ENCODE assay signal across 9 mouse cellular contexts in the genomic region with DNA sequence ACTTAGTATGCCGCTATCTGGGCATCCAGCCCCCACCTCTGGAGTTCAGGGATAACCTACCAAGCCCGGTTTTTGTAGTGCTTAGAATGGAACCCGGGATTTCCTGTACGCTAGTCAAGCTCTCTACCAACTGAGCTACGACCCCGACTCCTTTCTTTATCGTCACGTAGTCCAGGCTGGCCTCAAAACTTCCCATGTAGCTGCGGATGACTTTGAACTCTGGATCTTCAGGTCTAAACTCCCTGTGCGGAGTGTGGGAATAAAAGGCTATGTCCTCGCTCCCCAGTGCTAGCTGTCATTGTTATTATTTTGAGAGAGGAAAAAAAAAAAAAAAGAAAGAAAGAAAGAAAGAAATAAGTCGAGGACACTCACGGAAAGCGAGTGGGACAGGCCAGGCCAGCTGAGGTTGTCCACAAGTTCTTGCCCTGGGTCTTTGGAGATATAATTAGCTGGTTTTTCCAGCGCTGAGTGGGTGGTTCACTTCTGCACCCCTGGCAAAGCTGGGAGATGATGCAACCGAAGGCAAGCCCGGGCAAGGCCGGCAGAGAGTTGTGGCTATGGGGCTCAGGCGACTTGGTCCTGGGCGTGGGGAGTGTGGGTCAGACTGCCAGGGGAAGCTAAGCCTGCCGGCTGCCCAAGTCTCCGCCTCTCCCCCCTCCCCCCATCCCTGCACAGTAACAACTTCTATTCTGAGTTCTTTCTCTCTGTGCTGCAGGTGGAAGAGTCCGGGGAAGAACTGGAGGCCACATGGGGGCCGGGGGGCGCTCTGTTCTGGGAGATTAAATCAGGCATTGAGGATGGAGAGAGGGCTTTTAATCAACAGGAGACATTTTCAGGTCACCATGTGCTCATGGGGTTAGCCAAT. TPM values are rescaled to one million over a fixed set of nuclear protein-coding genes. Genes with fewer than 3 reads are reported as not detected.
DNase-seq lines count a peak whose midpoint lies in the region; ATAC-seq and TF ChIP-seq lines count a peak whose summit lies in the region.
"Had no signal": no experiment of that assay in that cellular context is flagged by ENCODE, and none has a peak within 500 bp of the region (broad histone marks: within the 10 kb centered on the region; RNA-seq: fewer than 3 reads in every experiment).

No protein-coding gene starts in this region.

- peak overlapping the region; percentile 88 for H3K9ac ChIP-seq in MEL (ENCODE audit: control insufficient read depth, low read depth, low read length, poor library complexity, severe bottlenecking)
- peak overlapping the region; percentile 41; the same call in 1 of the 2 replicates for H3K9ac ChIP-seq in embryonic facial prominence, embryonic 13.5 days
- H3K9ac ChIP-seq in heart, embryonic 13.5 days, result peak overlapping the region; percentile 67

- no peaks in the 10 kb centered on the region for H3K4me1 ChIP-seq in cerebellum, adult 2 months (ENCODE audit: control insufficient read depth, insufficient read depth, low read length)
- H3K4me1 ChIP-seq in MEL (ENCODE audit: control insufficient read depth in 1 of 2, insufficient read depth in 2 of 2, low read length in 2 of 2), result peaks cover 12 to 23% of the 10 kb centered on the region in 2 experiments
- H3K4me1 ChIP-seq in embryonic facial prominence, embryonic 13.5 days, result peaks cover 31% of the 10 kb centered on the region
- H3K4me1 ChIP-seq in heart, embryonic 13.5 days, result peaks cover 48% of the 10 kb centered on the region

- peaks cover 5% of the 10 kb centered on the region; the same call in 1 of the 2 replicates for H3K79me2 ChIP-seq in MEL (ENCODE audit: control insufficient read depth, insufficient read depth, low read length, poor library complexity)

- no peak for TF ChIP-seq POLR2A in cerebellum, adult 2 months (IDR thresholded peaks at IDR 0.05; ENCODE audit: borderline replicate concordance, insufficient read depth, low read length)
- TF ChIP-seq POLR2A in MEL (IDR thresholded peaks at IDR 0.05; ENCODE audit: control insufficient read depth in 1 of 2, insufficient read depth in 1 of 2, low read depth in 1 of 2, low read length in 2 of 2, poor library complexity in 1 of 2), result peak; percentile 15 to 61; a peak in 3 of 4 replicates

- TF ChIP-seq RAD21 in MEL (IDR thresholded peaks at IDR 0.05; ENCODE audit: low read depth, low read length), result no peak

- TF ChIP-seq CTCF in cerebellum, adult 2 months (IDR thresholded peaks at IDR 0.05; ENCODE audit: borderline replicate concordance, insufficient read depth, low read depth, low read length), result no peak
- TF ChIP-seq CTCF in MEL (IDR thresholded peaks at IDR 0.05 in 2 of 3, conservative IDR thresholded peaks at IDR 0.05 in 1 of 3; ENCODE audit: control insufficient read depth in 1 of 3, insufficient read depth in 1 of 3, low read depth in 2 of 3, low read length in 3 of 3, poor library complexity in 1 of 3, severe bottlenecking in 1 of 3), result no peak

- no peak for DNase-seq in cerebellum, adult 2 months
- no peak for DNase-seq in cerebellum, adult 9-11 months
- DNase-seq in MEL (ENCODE audit: low read depth, low spot score), result peak; percentile 90
- peak; percentile 44 for DNase-seq in kidney, postnatal 14 days
- peak; percentile 43 for DNase-seq in testis, postnatal 14 days (ENCODE audit: low spot score)

- 0 out of 2 replicates have a peak, but pooled peaks have one; percentile 35 for ATAC-seq in embryonic facial prominence, embryonic 13.5 days (ENCODE audit: insufficient number of reproducible peaks, insufficient read depth, low FRiP score, low TSS enrichment, low read depth)
- ATAC-seq in heart, embryonic 13.5 days (ENCODE audit: extremely low read depth, insufficient number of reproducible peaks, low FRiP score, low TSS enrichment), result no peak
- ATAC-seq in megakaryocyte, adult 5-6 weeks (ENCODE audit: poor library complexity, severe bottlenecking), result peak; percentile 83
- ATAC-seq: Patski had no signal

- TF ChIP-seq EP300 in MEL (IDR thresholded peaks at IDR 0.05; ENCODE audit: low read depth in 1 of 2, low read length in 2 of 2), result peak; percentile 32 to 80

- H3K4me2 ChIP-seq in embryonic facial prominence, embryonic 13.5 days, result peak overlapping the region; percentile 56
- H3K4me2 ChIP-seq in heart, embryonic 13.5 days, result peak overlapping the region; percentile 72

- peak overlapping the region; percentile 30 for H3K4me3 ChIP-seq in cerebellum, adult 2 months (replicated peaks; ENCODE audit: insufficient read depth, low read depth, low read length)
- peak overlapping the region; percentile 74 to 87 for H3K4me3 ChIP-seq in MEL (ENCODE audit: control insufficient read depth in 1 of 2, insufficient read depth in 1 of 2, low read depth in 2 of 2, low read length in 2 of 2)
- peak overlapping the region; percentile 29 for H3K4me3 ChIP-seq in embryonic facial prominence, embryonic 13.5 days
- H3K4me3 ChIP-seq in heart, embryonic 13.5 days, result peak overlapping the region; percentile 42

- no peaks in the 10 kb centered on the region for H3K27me3 ChIP-seq in cerebellum, adult 2 months (ENCODE audit: control insufficient read depth, insufficient read depth, low read length)
- no peaks in the 10 kb centered on the region for H3K27me3 ChIP-seq in MEL (ENCODE audit: control insufficient read depth in 1 of 2, insufficient read depth in 2 of 2, low read length in 2 of 2)
- H3K27me3 ChIP-seq in embryonic facial prominence, embryonic 13.5 days, result peaks cover 42% of the 10 kb centered on the region
- peaks cover 25% of the 10 kb centered on the region for H3K27me3 ChIP-seq in heart, embryonic 13.5 days (replicated peaks)
- H3K27me3 ChIP-seq: Patski had no signal

- no peaks in the 10 kb centered on the region for H3K9me3 ChIP-seq in MEL (replicated peaks; ENCODE audit: insufficient read depth, low read length)
- H3K9me3 ChIP-seq in embryonic facial prominence, embryonic 13.5 days, result no peaks in the 10 kb centered on the region
- H3K9me3 ChIP-seq in heart, embryonic 13.5 days, result no peaks in the 10 kb centered on the region

- peaks cover 0 to 15% of the 10 kb centered on the region in 2 experiments; a peak in 2 of 4 replicates for H3K36me3 ChIP-seq in MEL (ENCODE audit: control insufficient read depth in 1 of 2, insufficient read depth in 2 of 2, low read length in 2 of 2)
- H3K36me3 ChIP-seq in embryonic facial prominence, embryonic 13.5 days, result no peaks in the 10 kb centered on the region
- H3K36me3 ChIP-seq in heart, embryonic 13.5 days, result no peaks in the 10 kb centered on the region

- H3K27ac ChIP-seq in cerebellum, adult 2 months (ENCODE audit: insufficient read depth, low read length), result peak overlapping the region; percentile 78; the same call in 1 of the 2 replicates
- H3K27ac ChIP-seq in MEL (ENCODE audit: control insufficient read depth, low read depth, low read length), result peak overlapping the region; percentile 80
- peak overlapping the region; percentile 48 for H3K27ac ChIP-seq in embryonic facial prominence, embryonic 13.5 days
- peak overlapping the region; percentile 65 for H3K27ac ChIP-seq in heart, embryonic 13.5 days (replicated peaks)

- WGBS in cerebellum, adult 2 months, result 43% methylated on average over 25 of the region's 25 CpGs
- WGBS in embryonic facial prominence, embryonic 13.5 days, result 8% methylated on average over 25 of the region's 25 CpGs
- WGBS in heart, embryonic 13.5 days, result 7% methylated on average over 25 of the region's 25 CpGs

TF ChIP-seq in MEL, 35 proteins besides CTCF, POLR2A, EP300 and RAD21 (continues in another document):
- TF ChIP-seq ELF1 (IDR thresholded peaks at IDR 0.05; ENCODE audit: low read depth, low read length) (no peak), SMC3 (IDR thresholded peaks at IDR 0.05; ENCODE audit: low read depth, low read length) (no peak), POLR2AphosphoS5 (IDR thresholded peaks at IDR 0.05; ENCODE audit: borderline replicate concordance, low read depth, low read length) (no peak), KAT2A (conservative IDR thresholded peaks at IDR 0.05; ENCODE audit: low read depth, low read length) (peak; percentile 44; the same call in 1 of the 2 replicates), ETS1 (IDR thresholded peaks at IDR 0.05; ENCODE audit: low read depth, low read length) (peak; percentile 57), USF1 (IDR thresholded peaks at IDR 0.05; ENCODE audit: low read depth, low read length) (peak; percentile 36; the same call in 1 of the 2 replicates), TAL1 (IDR thresholded peaks at IDR 0.05; ENCODE audit: low read length) (no peak), GATA1 (IDR thresholded peaks at IDR 0.05; ENCODE audit: low read depth, low read length) (no peak), HCFC1 (IDR thresholded peaks at IDR 0.05; ENCODE audit: low read depth, low read length) (no peak)

RNA-seq across cellular contexts. Expression of gene Cdkn1a, which starts 12.0 kb away (rescaled TPM):
- polyA plus RNA-seq in cerebellum, adult 2 months (2012; rRNA removed), result 12.6 and 19.4 TPM in 2 replicates
- total RNA-seq in MEL (2012; rRNA removed), result 2.0 and 2.3 TPM in 2 replicates
- polyA plus RNA-seq in MEL (2012; ENCODE audit: insufficient read depth in 1 of 2, insufficient read length in 2 of 2, low read depth in 1 of 2, low replicate concordance in 2 of 2, missing spikeins in 1 of 2), result 10 to 100 TPM in 1 of 2 experiments, not detected in 1; 21.0 TPM
- 66.8 and 78.2 TPM in 2 replicates for polyA plus RNA-seq in embryonic facial prominence, embryonic 13.5 days (2015; fragmentation: Nextera tagmentation; extraction: Ambion mirVana)
- polyA plus RNA-seq in heart, embryonic 13.5 days (2015; fragmentation: Nextera tagmentation; extraction: Ambion mirVana), result 38.5 and 52.3 TPM in 2 replicates
- total RNA-seq in megakaryocyte, adult 5-6 weeks (2015), result 19.9 and 22.6 TPM in 2 replicates
- 3.7 and 5.8 TPM in 2 replicates for total RNA-seq in megakaryocyte, adult 5-6 weeks (2017)

RNA-seq across cellular contexts. Expression of gene Rab44, which starts 35.2 kb away (rescaled TPM):
- 0.32 and 0.47 TPM in 2 replicates for polyA plus RNA-seq in cerebellum, adult 2 months (2012; rRNA removed)
- total RNA-seq in MEL (2012; rRNA removed), result 5.4 and 9.5 TPM in 2 replicates
- 1 to 10 TPM in 1 of 2 experiments, not detected in 1; 7.0 TPM for polyA plus RNA-seq in MEL (2012; ENCODE audit: insufficient read depth in 1 of 2, insufficient read length in 2 of 2, low read depth in 1 of 2, low replicate concordance in 2 of 2, missing spikeins in 1 of 2)
- 0.55 and 0.56 TPM in 2 replicates for polyA plus RNA-seq in embryonic facial prominence, embryonic 13.5 days (2015; fragmentation: Nextera tagmentation; extraction: Ambion mirVana)
- polyA plus RNA-seq in heart, embryonic 13.5 days (2015; fragmentation: Nextera tagmentation; extraction: Ambion mirVana), result 0.18 and 0.35 TPM in 2 replicates
- 52.2 and 62.4 TPM in 2 replicates for total RNA-seq in megakaryocyte, adult 5-6 weeks (2015)
- 104 and 105 TPM in 2 replicates for total RNA-seq in megakaryocyte, adult 5-6 weeks (2017)

RNA-seq across cellular contexts. Expression of gene Srsf3, which starts 46.3 kb away (rescaled TPM):
- 129 and 136 TPM in 2 replicates for polyA plus RNA-seq in cerebellum, adult 2 months (2012; rRNA removed)
- 312 and 367 TPM in 2 replicates for total RNA-seq in MEL (2012; rRNA removed)
- 100 to 1,000 TPM; 326 to 556 TPM for polyA plus RNA-seq in MEL (2012; ENCODE audit: insufficient read depth in 1 of 2, insufficient read length in 2 of 2, low read depth in 1 of 2, low replicate concordance in 2 of 2, missing spikeins in 1 of 2)
- 702 and 727 TPM in 2 replicates for polyA plus RNA-seq in embryonic facial prominence, embryonic 13.5 days (2015; fragmentation: Nextera tagmentation; extraction: Ambion mirVana)
- 321 and 347 TPM in 2 replicates for polyA plus RNA-seq in heart, embryonic 13.5 days (2015; fragmentation: Nextera tagmentation; extraction: Ambion mirVana)
- 317 and 383 TPM in 2 replicates for total RNA-seq in megakaryocyte, adult 5-6 weeks (2015)
- total RNA-seq in megakaryocyte, adult 5-6 weeks (2017), result 479 and 534 TPM in 2 replicates

Comparison
In these comparisons a context has a peak if more than half of its experiments do, and no peak if none do; other contexts are left out.
1. DNase-seq: peak in MEL (single experiment), kidney, postnatal 14 days (single experiment) and testis, postnatal 14 days (single experiment); none in cerebellum, adult 2 months (0 of 2) and cerebellum, adult 9-11 months (single experiment).
2. H3K4me3 ChIP-seq: peak in every context shown above with its lines; median percentile 80 in MEL; 42 in heart, embryonic 13.5 days; 30 in cerebellum, adult 2 months; 29 in embryonic facial prominence, embryonic 13.5 days.
3. Peak in every context shown above with its lines, with median percentiles within 50 percentile points of each other: H3K27ac ChIP-seq and H3K9ac ChIP-seq.